ENCODE assay signal across 51 mouse cellular contexts in the genomic region with DNA sequence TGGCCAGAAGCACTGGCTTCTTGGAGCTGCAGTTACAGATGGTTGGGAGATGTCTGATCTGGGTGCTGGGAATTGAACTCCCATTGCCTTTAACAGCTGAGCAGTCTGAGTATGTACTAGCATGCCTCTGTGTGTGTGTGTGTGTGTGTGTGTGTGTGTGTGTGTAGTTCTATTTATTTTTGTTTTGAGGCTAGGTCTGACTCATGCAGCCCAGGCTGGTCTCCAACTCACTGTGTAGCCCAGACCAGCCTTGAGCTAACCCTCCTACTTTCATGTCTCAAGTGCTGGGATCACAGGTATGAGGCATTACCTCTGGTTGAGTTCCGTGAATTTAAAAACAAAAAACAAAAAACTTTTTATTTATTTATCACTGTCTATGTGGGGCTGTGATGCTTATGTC. TPM values are rescaled to one million over a fixed set of nuclear protein-coding genes. Genes with fewer than 3 reads are reported as not detected.
"Had no signal": no experiment of that assay in that cellular context is flagged by ENCODE, and none has a peak within 500 bp of the region (broad histone marks: within the 10 kb centered on the region; RNA-seq: fewer than 3 reads in every experiment).

No protein-coding gene starts in this region.

- H3K9ac ChIP-seq: heart, embryonic 12.5 days; heart, embryonic 13.5 days; heart, embryonic 15.5 days; hindbrain, embryonic 12.5 days; hindbrain, embryonic 13.5 days; hindbrain, embryonic 14.5 days; hindbrain, embryonic 15.5 days; intestine, embryonic 15.5 days; kidney, embryonic 15.5 days had no signal

- H3K27ac ChIP-seq: heart, embryonic 13.5 days; heart, embryonic 15.5 days; hindbrain, embryonic 10.5 days; hindbrain, embryonic 12.5 days; hindbrain, embryonic 13.5 days; hindbrain, embryonic 14.5 days; hindbrain, embryonic 15.5 days; hindbrain, postnatal 0 days; intestine, embryonic 15.5 days; kidney, embryonic 15.5 days; kidney, postnatal 0 days; layer of hippocampus, adult 2 months; left cerebral cortex, adult 2 months had no signal

- H3K4me3 ChIP-seq: heart, embryonic 12.5 days; heart, embryonic 13.5 days; heart, embryonic 15.5 days; hindbrain, embryonic 10.5 days; hindbrain, embryonic 12.5 days; hindbrain, embryonic 13.5 days; hindbrain, embryonic 15.5 days; intestine, embryonic 15.5 days; kidney, embryonic 15.5 days; layer of hippocampus, adult 2 months; left cerebral cortex, adult 2 months had no signal

- H3K36me3 ChIP-seq: heart, embryonic 12.5 days; heart, embryonic 13.5 days; heart, embryonic 15.5 days; hindbrain, embryonic 10.5 days; hindbrain, embryonic 12.5 days; hindbrain, embryonic 13.5 days; hindbrain, embryonic 15.5 days; intestine, embryonic 15.5 days; kidney, embryonic 15.5 days had no signal

- H3K4me1 ChIP-seq: hindbrain, embryonic 10.5 days; hindbrain, embryonic 12.5 days; hindbrain, embryonic 13.5 days; hindbrain, embryonic 15.5 days had no signal

- DNase-seq: heart, postnatal 10 days; heart, postnatal 14 days; heart, postnatal 36 days; heart, postnatal 4 days; kidney, adult 11 months; kidney, adult 18-20 months; kidney, adult 2 months; kidney, adult 8-10 months; kidney, adult 9 months; kidney, postnatal 10 days; kidney, postnatal 14 days; kidney, postnatal 25 days; kidney, postnatal 36 days; kidney, postnatal 4 days; layer of hippocampus, adult 9-11 months; layer of hippocampus, postnatal 36 days had no signal

- H3K27me3 ChIP-seq: heart, embryonic 12.5 days; heart, embryonic 13.5 days; heart, embryonic 15.5 days; hindbrain, embryonic 12.5 days; hindbrain, embryonic 13.5 days; hindbrain, embryonic 15.5 days; intestine, embryonic 15.5 days; kidney, embryonic 15.5 days had no signal

RNA-seq across cellular contexts. Expression of a gene that starts 10.3 kb away (rescaled TPM):
- total RNA-seq: layer of hippocampus, adult 18-20 months had no signal

RNA-seq across cellular contexts. Expression of a gene that starts 11.8 kb away (rescaled TPM):
- total RNA-seq: heart, postnatal 10 days; heart, postnatal 14 days; heart, postnatal 25 days; heart, postnatal 36 days; heart, postnatal 4 days; hematopoietic stem cell, adult 5-6 weeks; hindbrain, postnatal 0 days; layer of hippocampus, adult 18-20 months; layer of hippocampus, adult 2 months; layer of hippocampus, adult 8-10 months; layer of hippocampus, postnatal 10 days; layer of hippocampus, postnatal 14 days; layer of hippocampus, postnatal 25 days; layer of hippocampus, postnatal 36 days; left cerebral cortex, adult 18-20 months; left cerebral cortex, adult 2 months; left cerebral cortex, adult 8-10 months had no signal
- polyA plus RNA-seq: heart, embryonic 12.5 days; heart, embryonic 13.5 days; heart, embryonic 14.5 days; heart, embryonic 15.5 days; heart, embryonic 16.5 days; heart, postnatal 0 days; hindbrain, embryonic 10.5 days; hindbrain, embryonic 11.5 days; hindbrain, embryonic 12.5 days; hindbrain, embryonic 13.5 days; hindbrain, embryonic 14.5 days; hindbrain, embryonic 15.5 days; hindbrain, embryonic 16.5 days; hindbrain, postnatal 0 days; inflammation-experienced regulatory T-cells, adult 6 months; intestine, embryonic 14.5 days; intestine, embryonic 15.5 days; intestine, embryonic 16.5 days; intestine, postnatal 0 days; kidney, adult 2 months; kidney, embryonic 14.5 days; kidney, embryonic 15.5 days; kidney, embryonic 16.5 days; kidney, postnatal 0 days; large intestine, adult 2 months had no signal

RNA-seq across cellular contexts. Expression of a gene that starts 18.9 kb away (rescaled TPM):
- total RNA-seq: heart, postnatal 10 days; heart, postnatal 14 days; heart, postnatal 25 days; heart, postnatal 36 days; heart, postnatal 4 days; hematopoietic stem cell, adult 5-6 weeks; hindbrain, postnatal 0 days; layer of hippocampus, adult 18-20 months; layer of hippocampus, adult 2 months; layer of hippocampus, adult 8-10 months; layer of hippocampus, postnatal 10 days; layer of hippocampus, postnatal 14 days; layer of hippocampus, postnatal 25 days; layer of hippocampus, postnatal 36 days; left cerebral cortex, adult 18-20 months; left cerebral cortex, adult 2 months; left cerebral cortex, adult 8-10 months had no signal
- polyA plus RNA-seq: heart, embryonic 12.5 days; heart, embryonic 14.5 days; heart, postnatal 0 days; hindbrain, embryonic 10.5 days; hindbrain, embryonic 11.5 days; hindbrain, embryonic 12.5 days; hindbrain, embryonic 13.5 days; hindbrain, embryonic 16.5 days; intestine, embryonic 14.5 days; intestine, embryonic 15.5 days; intestine, embryonic 16.5 days; intestine, postnatal 0 days; kidney, embryonic 14.5 days; kidney, embryonic 16.5 days; kidney, postnatal 0 days had no signal

RNA-seq across cellular contexts. Expression of a gene that starts 28.6 kb away (rescaled TPM):
- total RNA-seq: heart, postnatal 10 days; heart, postnatal 14 days; heart, postnatal 25 days; heart, postnatal 36 days; heart, postnatal 4 days; hematopoietic stem cell, adult 5-6 weeks; hindbrain, postnatal 0 days; layer of hippocampus, adult 18-20 months; layer of hippocampus, adult 2 months; layer of hippocampus, adult 8-10 months; layer of hippocampus, postnatal 10 days; layer of hippocampus, postnatal 14 days; layer of hippocampus, postnatal 25 days; layer of hippocampus, postnatal 36 days; left cerebral cortex, adult 18-20 months; left cerebral cortex, adult 2 months; left cerebral cortex, adult 8-10 months had no signal
- polyA plus RNA-seq: heart, embryonic 12.5 days; heart, embryonic 13.5 days; heart, embryonic 14.5 days; heart, embryonic 15.5 days; heart, embryonic 16.5 days; heart, postnatal 0 days; hindbrain, embryonic 10.5 days; hindbrain, embryonic 11.5 days; hindbrain, embryonic 12.5 days; hindbrain, embryonic 13.5 days; hindbrain, embryonic 14.5 days; hindbrain, embryonic 15.5 days; hindbrain, embryonic 16.5 days; hindbrain, postnatal 0 days; inflammation-experienced regulatory T-cells, adult 6 months; intestine, embryonic 14.5 days; intestine, embryonic 15.5 days; intestine, embryonic 16.5 days; intestine, postnatal 0 days; kidney, embryonic 14.5 days; kidney, embryonic 15.5 days; kidney, embryonic 16.5 days; kidney, postnatal 0 days had no signal

RNA-seq across cellular contexts. Expression of a gene that starts 33.8 kb away (rescaled TPM):
- total RNA-seq: heart, postnatal 10 days; heart, postnatal 14 days; heart, postnatal 25 days; heart, postnatal 36 days; heart, postnatal 4 days; hematopoietic stem cell, adult 5-6 weeks; hindbrain, postnatal 0 days; layer of hippocampus, adult 18-20 months; layer of hippocampus, adult 2 months; layer of hippocampus, adult 8-10 months; layer of hippocampus, postnatal 10 days; layer of hippocampus, postnatal 14 days; layer of hippocampus, postnatal 25 days; layer of hippocampus, postnatal 36 days; left cerebral cortex, adult 18-20 months; left cerebral cortex, adult 2 months; left cerebral cortex, adult 8-10 months had no signal
- polyA plus RNA-seq: heart, embryonic 12.5 days; heart, embryonic 13.5 days; heart, embryonic 14.5 days; heart, embryonic 15.5 days; heart, embryonic 16.5 days; heart, postnatal 0 days; hindbrain, embryonic 10.5 days; hindbrain, embryonic 11.5 days; hindbrain, embryonic 12.5 days; hindbrain, embryonic 13.5 days; hindbrain, embryonic 14.5 days; hindbrain, embryonic 15.5 days; hindbrain, embryonic 16.5 days; hindbrain, postnatal 0 days; inflammation-experienced regulatory T-cells, adult 6 months; intestine, embryonic 14.5 days; intestine, embryonic 15.5 days; intestine, embryonic 16.5 days; intestine, postnatal 0 days; kidney, adult 2 months; kidney, embryonic 14.5 days; kidney, embryonic 15.5 days; kidney, embryonic 16.5 days; kidney, postnatal 0 days; large intestine, adult 2 months had no signal
